Mouse (Mus musculus) lung, adult 2 months (tissue): ENCODE data around the gene Gnpat.

Source experiments
- CTCF ChIP-seq: fragments of 200-500 bp; IDR thresholded peaks from 2 replicates; pipeline ENCODE4 v1.5.1; 2011; ENCODE audit warnings: mild to moderate bottlenecking, low read length, control low read depth; ENCODE audit not compliant: insufficient read depth
- POLR2A ChIP-seq: fragments of 200-500 bp; IDR thresholded peaks from 2 replicates; pipeline ENCODE4 v1.6.1; 2011; ENCODE audit warnings: low read depth, mild to moderate bottlenecking, control low read depth, low read length, borderline replicate concordance; ENCODE audit errors: extremely low read depth

GRCm38 (mm10) chr8:124853511-124853910 lies 9.3 kb upstream of the Gnpat start:
- TF ChIP-seq POLR2A (no peak), CTCF (no peak)
